8 mouse cellular contexts compared by ENCODE assay signal in the genomic region with DNA sequence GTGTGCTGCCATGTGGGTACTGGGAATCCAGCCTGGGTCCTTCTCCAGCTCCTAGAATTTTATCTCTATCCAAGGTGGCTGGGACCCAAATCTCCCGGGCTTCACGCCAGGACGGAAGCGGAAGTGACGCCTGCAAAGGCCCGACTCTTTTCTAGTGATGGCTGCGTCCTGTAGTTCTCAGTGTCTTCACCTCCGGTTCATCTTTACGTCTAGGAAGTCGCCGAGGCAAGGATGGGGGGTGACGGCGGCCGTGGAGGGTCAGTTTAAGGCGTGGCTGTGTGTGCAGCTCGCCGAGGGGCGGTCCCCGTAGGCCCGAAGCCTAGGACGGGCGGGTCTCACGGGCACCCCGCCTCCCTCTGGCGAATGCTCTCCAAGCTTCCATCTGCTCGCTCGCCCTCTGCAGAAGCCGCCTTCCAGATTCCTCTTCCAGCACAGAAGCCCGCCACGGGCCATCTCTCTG. TPM values are rescaled to one million over a fixed set of nuclear protein-coding genes. Genes with fewer than 3 reads are reported as not detected.
DNase-seq lines count a peak whose midpoint lies in the region; ATAC-seq and TF ChIP-seq lines count a peak whose summit lies in the region.

A gene (plus strand): TSS at position 117 of the 460 bp plus-strand sequence.

- 0 out of 2 replicates have a peak, but pooled peaks cover 5% of the 10 kb centered on the region for H3K9me3 ChIP-seq in embryonic facial prominence, embryonic 14.5 days (ENCODE audit: control insufficient read depth, low read length)
- peaks cover 4% of the 10 kb centered on the region; the same call in 1 of the 2 replicates for H3K9me3 ChIP-seq in limb, embryonic 13.5 days
- H3K9me3 ChIP-seq in midbrain, embryonic 16.5 days (replicated peaks; ENCODE audit: control insufficient read depth, low read length, poor library complexity, severe bottlenecking), result no peaks in the 10 kb centered on the region

- ATAC-seq in embryonic facial prominence, embryonic 14.5 days (ENCODE audit: low read depth), result peak; percentile 99
- peak; percentile 98 for ATAC-seq in limb, embryonic 13.5 days (ENCODE audit: low FRiP score, low read depth)
- ATAC-seq in midbrain, embryonic 16.5 days, result peak; percentile 99

- intact Hi-C loops in heart, adult 2 months (cut with DNase I), result loop anchor here (1.0 to 10.0 kb wide), 6 partner anchors 26 to 196 kb away; a partner anchor contains a TSS

- peak within 1 kb of the TSS; percentile 62 for H3K4me3 ChIP-seq in embryonic facial prominence, embryonic 14.5 days (ENCODE audit: low read depth, low read length)
- peak within 1 kb of the TSS; percentile 69 for H3K4me3 ChIP-seq in heart, adult 2 months
- peak within 1 kb of the TSS; percentile 69 for H3K4me3 ChIP-seq in limb, embryonic 13.5 days
- peak within 1 kb of the TSS; percentile 79 for H3K4me3 ChIP-seq in midbrain, embryonic 16.5 days (ENCODE audit: low read depth, low read length)

- peak; percentile 83 for TF ChIP-seq EP300 in heart, adult 2 months (IDR thresholded peaks at IDR 0.05; ENCODE audit: insufficient read depth, low read depth, low read length)

- H3K27me3 ChIP-seq in embryonic facial prominence, embryonic 14.5 days (replicated peaks; ENCODE audit: control insufficient read depth, insufficient read depth, low read length), result peaks cover 20% of the 10 kb centered on the region
- no peaks in the 10 kb centered on the region for H3K27me3 ChIP-seq in heart, adult 2 months (ENCODE audit: control insufficient read depth, insufficient read depth, low read length)
- peaks cover 17% of the 10 kb centered on the region for H3K27me3 ChIP-seq in limb, embryonic 13.5 days
- H3K27me3 ChIP-seq in midbrain, embryonic 16.5 days (ENCODE audit: control insufficient read depth, insufficient read depth, low read depth, low read length), result peaks cover 12% of the 10 kb centered on the region

- peak; percentile 52; the same call in 1 of the 2 replicates for TF ChIP-seq POLR2A in heart, adult 2 months (IDR thresholded peaks at IDR 0.05; ENCODE audit: insufficient read depth, low read depth, low read length)

- DNase-seq in 3T3-L1 (ENCODE audit: low read depth, low spot score), result peak; percentile 97
- peak; percentile 96 to 98 for DNase-seq in adrenal gland, postnatal 4 days (ENCODE audit: low spot score in 2 of 2)
- peak; percentile 98 for DNase-seq in embryonic facial prominence, embryonic 14.5 days (ENCODE audit: low spot score)
- peak; percentile 99 for DNase-seq in heart, adult 2 months
- peak; percentile 99 to 100 for DNase-seq in kidney, adult 8-10 months
- peak; percentile 81 to 95 for DNase-seq in spleen, postnatal 10 days (ENCODE audit: low spot score in 2 of 2)

- H3K9ac ChIP-seq in embryonic facial prominence, embryonic 14.5 days (ENCODE audit: low read depth, low read length), result peak within 1 kb of the TSS; percentile 74
- peak within 1 kb of the TSS; percentile 56 for H3K9ac ChIP-seq in heart, adult 2 months (ENCODE audit: low read depth, low read length)
- H3K9ac ChIP-seq in limb, embryonic 13.5 days, result peak within 1 kb of the TSS; percentile 85
- peak within 1 kb of the TSS; percentile 87 for H3K9ac ChIP-seq in midbrain, embryonic 16.5 days (ENCODE audit: low read depth, low read length)

- TF ChIP-seq CTCF in heart, adult 2 months (IDR thresholded peaks at IDR 0.05), result peak; percentile 45

- no peaks in the 10 kb centered on the region for H3K4me1 ChIP-seq in embryonic facial prominence, embryonic 14.5 days (ENCODE audit: control insufficient read depth, insufficient read depth, low read length)
- H3K4me1 ChIP-seq in heart, adult 2 months (ENCODE audit: control insufficient read depth, insufficient read depth, low read length), result no peaks in the 10 kb centered on the region
- peaks cover 4% of the 10 kb centered on the region; the same call in 1 of the 2 replicates for H3K4me1 ChIP-seq in limb, embryonic 13.5 days
- peaks cover 7% of the 10 kb centered on the region for H3K4me1 ChIP-seq in midbrain, embryonic 16.5 days (ENCODE audit: control insufficient read depth, insufficient read depth, low read length)

- peak within 1 kb of the TSS; percentile 72 for H3K27ac ChIP-seq in embryonic facial prominence, embryonic 14.5 days (replicated peaks; ENCODE audit: low read depth, low read length)
- peak within 1 kb of the TSS; percentile 74 for H3K27ac ChIP-seq in heart, adult 2 months
- peak within 1 kb of the TSS; percentile 82; the same call in 1 of the 2 replicates for H3K27ac ChIP-seq in limb, embryonic 13.5 days
- H3K27ac ChIP-seq in midbrain, embryonic 16.5 days (ENCODE audit: low read length), result peak within 1 kb of the TSS; percentile 91

- H3K36me3 ChIP-seq in embryonic facial prominence, embryonic 14.5 days (ENCODE audit: control insufficient read depth, insufficient read depth, low read length), result 0 out of 2 replicates have a peak, but pooled peaks cover 16% of the 10 kb centered on the region
- no peaks in the 10 kb centered on the region for H3K36me3 ChIP-seq in heart, adult 2 months (ENCODE audit: control insufficient read depth, insufficient read depth, low read length)
- peaks cover 22% of the 10 kb centered on the region for H3K36me3 ChIP-seq in limb, embryonic 13.5 days
- H3K36me3 ChIP-seq in midbrain, embryonic 16.5 days (ENCODE audit: control insufficient read depth, insufficient read depth, low read length), result 0 out of 2 replicates have a peak, but pooled peaks cover 3% of the 10 kb centered on the region

- H3K4me2 ChIP-seq in embryonic facial prominence, embryonic 14.5 days (ENCODE audit: low read depth, low read length), result peak within 1 kb of the TSS; percentile 54
- H3K4me2 ChIP-seq in limb, embryonic 13.5 days (replicated peaks), result peak within 1 kb of the TSS; percentile 62
- peak within 1 kb of the TSS; percentile 70 for H3K4me2 ChIP-seq in midbrain, embryonic 16.5 days (ENCODE audit: low read length)

- WGBS in embryonic facial prominence, embryonic 14.5 days, result under 1% methylated on average over 30 of the region's 30 CpGs
- WGBS in heart, adult 2 months, result under 1% methylated on average over 30 of the region's 30 CpGs
- WGBS in limb, embryonic 13.5 days, result under 1% methylated on average over 30 of the region's 30 CpGs
- WGBS in midbrain, embryonic 16.5 days, result under 1% methylated on average over 30 of the region's 30 CpGs

- peaks cover 4% of the 10 kb centered on the region; the same call in 1 of the 2 replicates for H3K79me2 ChIP-seq in heart, adult 2 months (replicated peaks; ENCODE audit: control insufficient read depth, insufficient read depth, low read length)

RNA-seq across cellular contexts. Expression of the gene that starts here (rescaled TPM):
- total RNA-seq in adrenal gland, postnatal 4 days (2021), result 10 to 100 TPM; 12.0 to 13.6 TPM
- 12.0 and 14.5 TPM in 2 replicates for polyA plus RNA-seq in embryonic facial prominence, embryonic 14.5 days (2014; fragmentation: Nextera tagmentation; extraction: Ambion mirVana)
- 1 to 10 TPM; 4.7 to 5.1 TPM for total RNA-seq in heart, adult 2 months (2021)
- polyA plus RNA-seq in heart, adult 2 months (2012; rRNA removed), result 1.4 and 3.5 TPM in 2 replicates
- polyA plus RNA-seq in limb, embryonic 13.5 days (2015; fragmentation: Nextera tagmentation; extraction: Ambion mirVana), result 25.2 and 28.3 TPM in 2 replicates
- 48.1 and 55.5 TPM in 2 replicates for polyA plus RNA-seq in midbrain, embryonic 16.5 days (2015; fragmentation: Nextera tagmentation; extraction: Ambion mirVana)

Comparison
In these comparisons a context has a peak if more than half of its experiments do, and no peak if none do; other contexts are left out.
1. Peak in every context shown above with its lines: DNase-seq, ATAC-seq, H3K4me3 ChIP-seq and H3K27ac ChIP-seq.